Comparison of ENCODE assay signal across 8 mouse cellular contexts in genomic region chr2:106431637-106432199, GRCm38 (mm10).
A peak's percentile ranks its signal among the peaks of the same experiment; 100 is the strongest.
DNase-seq lines count a peak whose midpoint lies in the region; ATAC-seq lines count a peak whose summit lies in the region.

No protein-coding gene starts in this region.

- peak overlapping the region; percentile 32 for H3K4me3 ChIP-seq in heart, embryonic 15.5 days
- H3K4me3 ChIP-seq in forebrain, embryonic 11.5 days (ENCODE audit: low read depth, low read length), result peak overlapping the region; percentile 9; the same call in 1 of the 2 replicates
- H3K4me3 ChIP-seq in limb, embryonic 13.5 days, result no peak overlapping the region

- peaks cover 7% of the 10 kb centered on the region for H3K4me1 ChIP-seq in heart, embryonic 15.5 days (replicated peaks)
- no peaks in the 10 kb centered on the region; the same call in 1 of the 2 replicates for H3K4me1 ChIP-seq in forebrain, embryonic 11.5 days (replicated peaks; ENCODE audit: control insufficient read depth, insufficient read depth, low read length)
- peaks cover 38% of the 10 kb centered on the region for H3K4me1 ChIP-seq in limb, embryonic 13.5 days

- peak overlapping the region; percentile 25; the same call in 1 of the 2 replicates for H3K9ac ChIP-seq in heart, embryonic 15.5 days
- H3K9ac ChIP-seq in forebrain, embryonic 11.5 days (ENCODE audit: low read length), result no peak overlapping the region
- H3K9ac ChIP-seq in limb, embryonic 13.5 days, result no peak overlapping the region

- intact Hi-C loops in heart, postnatal 25 days (cut with DNase I), result loop anchor here (1.0 to 10.0 kb wide), 2 partner anchors 213 to 524 kb away; no protein-coding TSS in a partner anchor

- DNase-seq in heart, postnatal 25 days (ENCODE audit: low spot score), result no peak
- peak; percentile 21 for DNase-seq in brain, adult 2 months (ENCODE audit: low read depth, low spot score)
- DNase-seq in forebrain, embryonic 11.5 days (ENCODE audit: low spot score), result no peak
- DNase-seq in right cerebral cortex, adult 2 months (ENCODE audit: low spot score in 2 of 2), result no peak
- DNase-seq in right cerebral cortex, adult 18-20 months, result no peak
- no peak for DNase-seq in cerebellum, postnatal 10 days

- WGBS in heart, embryonic 15.5 days, result 10% methylated on average over 9 of the region's 9 CpGs
- 17% methylated on average over 9 of the region's 9 CpGs for WGBS in forebrain, embryonic 11.5 days
- WGBS in limb, embryonic 13.5 days, result 3% methylated on average over 9 of the region's 9 CpGs

- peak overlapping the region; percentile 64 for H3K4me2 ChIP-seq in heart, embryonic 15.5 days
- H3K4me2 ChIP-seq in forebrain, embryonic 11.5 days (ENCODE audit: low read depth, low read length, severe bottlenecking), result peak overlapping the region; percentile 40
- peak overlapping the region; percentile 46 for H3K4me2 ChIP-seq in limb, embryonic 13.5 days (replicated peaks)

- H3K9me3 ChIP-seq in heart, embryonic 15.5 days (replicated peaks), result no peaks in the 10 kb centered on the region
- no peaks in the 10 kb centered on the region for H3K9me3 ChIP-seq in forebrain, embryonic 11.5 days (ENCODE audit: control insufficient read depth, low read length)
- H3K9me3 ChIP-seq in limb, embryonic 13.5 days, result no peaks in the 10 kb centered on the region

- no peak for ATAC-seq in heart, embryonic 15.5 days (replicated peaks; ENCODE audit: insufficient number of reproducible peaks, insufficient read depth, low FRiP score, low read depth)
- ATAC-seq in forebrain, embryonic 11.5 days (replicated peaks; ENCODE audit: low FRiP score), result peak; percentile 51; the same call in 1 of the 2 replicates
- ATAC-seq in limb, embryonic 13.5 days (ENCODE audit: low FRiP score, low read depth), result no peak

- H3K36me3 ChIP-seq in heart, embryonic 15.5 days, result no peaks in the 10 kb centered on the region
- no peaks in the 10 kb centered on the region for H3K36me3 ChIP-seq in forebrain, embryonic 11.5 days (ENCODE audit: control insufficient read depth, insufficient read depth, low read length)
- H3K36me3 ChIP-seq in limb, embryonic 13.5 days, result no peaks in the 10 kb centered on the region

- no peaks in the 10 kb centered on the region for H3K27me3 ChIP-seq in heart, embryonic 15.5 days
- no peaks in the 10 kb centered on the region for H3K27me3 ChIP-seq in forebrain, embryonic 11.5 days (ENCODE audit: control insufficient read depth, insufficient read depth, low read length)
- H3K27me3 ChIP-seq in limb, embryonic 13.5 days, result no peaks in the 10 kb centered on the region; the same call in 1 of the 2 replicates

- H3K27ac ChIP-seq in heart, embryonic 15.5 days, result no peak overlapping the region
- H3K27ac ChIP-seq in forebrain, embryonic 11.5 days (ENCODE audit: low read depth, low read length), result no peak overlapping the region
- H3K27ac ChIP-seq in limb, embryonic 13.5 days, result no peak overlapping the region
